Mouse (Mus musculus): ENCODE data around the gene Hist1h2ac. TPM values are rescaled to one million over a fixed set of nuclear protein-coding genes. Genes with fewer than 3 reads are reported as not detected.
A peak's percentile ranks its signal among the peaks of the same experiment; 100 is the strongest.

Hist1h2ac gene
- polyA plus RNA-seq, 1 experiment from 2014 or later = 0.91 TPM

DNA sequence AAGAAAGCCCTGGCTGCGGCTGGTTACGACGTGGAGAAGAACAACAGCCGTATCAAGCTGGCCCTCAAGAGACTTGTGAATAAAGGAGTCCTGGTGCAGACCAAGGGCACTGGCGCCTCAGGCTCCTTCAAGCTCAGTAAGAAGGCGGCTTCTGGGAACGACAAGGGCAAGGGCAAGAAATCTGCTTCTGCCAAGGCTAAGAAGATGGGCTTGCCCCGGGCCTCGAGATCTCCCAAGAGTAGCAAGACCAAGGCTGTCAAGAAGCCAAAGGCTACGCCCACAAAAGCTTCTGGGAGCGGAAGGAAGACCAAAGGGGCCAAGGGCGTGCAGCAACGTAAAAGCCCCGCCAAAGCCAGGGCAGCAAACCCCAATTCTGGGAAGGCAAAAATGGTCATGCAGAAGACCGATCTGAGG, 12.3 kb upstream of the Hist1h2ac start:
- 0 out of 2 replicates have a peak, but pooled peaks cover 6% of the 10 kb centered on the region for H3K4me1 ChIP-seq (ENCODE audit: control insufficient read depth, insufficient read depth, low read length)
- H3K27me3 ChIP-seq (replicated peaks; ENCODE audit: control insufficient read depth, insufficient read depth, low read length) = no peaks in the 10 kb centered on the region
- no peak overlapping the region for H3K9ac ChIP-seq (ENCODE audit: low read length)
- no peak overlapping the region for H3K4me3 ChIP-seq (ENCODE audit: low read depth, low read length)
- H3K9me3 ChIP-seq (replicated peaks; ENCODE audit: control insufficient read depth, low read length) = no peaks in the 10 kb centered on the region
- H3K4me2 ChIP-seq (ENCODE audit: low read length) = no peak overlapping the region
- no peaks in the 10 kb centered on the region for H3K36me3 ChIP-seq (ENCODE audit: control insufficient read depth, insufficient read depth, low read length)
- no peak for ATAC-seq
- H3K27ac ChIP-seq (ENCODE audit: low read depth, low read length) = no peak overlapping the region
- DNase-seq (ENCODE audit: low spot score) = no peak
- WGBS = 74% methylated on average over 15 of the region's 15 CpGs

DNA sequence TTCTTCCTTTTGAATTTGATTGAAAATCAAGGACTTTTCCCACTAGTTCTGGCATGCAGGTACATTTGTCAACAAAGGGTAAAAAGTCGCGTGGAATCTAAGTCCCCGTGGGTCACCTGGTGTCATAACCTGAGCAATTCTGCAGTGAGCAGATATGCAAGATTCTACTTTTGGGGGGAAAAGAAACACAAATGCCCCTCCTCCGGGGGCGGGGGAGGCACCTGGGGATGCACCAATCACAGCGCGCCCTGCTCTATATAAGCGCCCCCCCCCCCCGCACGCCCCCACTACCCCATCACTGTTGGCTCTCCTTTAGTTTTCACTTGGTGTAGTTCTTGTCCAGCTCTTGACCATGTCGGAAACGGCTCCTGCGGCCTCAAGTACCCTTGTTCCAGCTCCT, 11.8 kb upstream of the Hist1h2ac start, which contains the start of gene Hist1h1t:
Gene Hist1h1t, plus strand, starts transcription at position 301 of the 400 bp plus-strand sequence.
- WGBS = 64% methylated on average over 13 of the region's 13 CpGs
- no peaks in the 10 kb centered on the region for H3K9me3 ChIP-seq (replicated peaks; ENCODE audit: control insufficient read depth, low read length)
- no peak within 1 kb of the TSS for H3K4me2 ChIP-seq (ENCODE audit: low read length)
- 0 out of 2 replicates have a peak, but pooled peaks cover 6% of the 10 kb centered on the region for H3K4me1 ChIP-seq (ENCODE audit: control insufficient read depth, insufficient read depth, low read length)
- no peak within 1 kb of the TSS for H3K4me3 ChIP-seq (ENCODE audit: low read depth, low read length)
- H3K36me3 ChIP-seq (ENCODE audit: control insufficient read depth, insufficient read depth, low read length) = no peaks in the 10 kb centered on the region
- DNase-seq (ENCODE audit: low spot score) (no peak), ATAC-seq (no peak)
- no peak within 1 kb of the TSS for H3K9ac ChIP-seq (ENCODE audit: low read length)
- no peak within 1 kb of the TSS for H3K27ac ChIP-seq (ENCODE audit: low read depth, low read length)
- no peaks in the 10 kb centered on the region for H3K27me3 ChIP-seq (replicated peaks; ENCODE audit: control insufficient read depth, insufficient read depth, low read length)

DNA sequence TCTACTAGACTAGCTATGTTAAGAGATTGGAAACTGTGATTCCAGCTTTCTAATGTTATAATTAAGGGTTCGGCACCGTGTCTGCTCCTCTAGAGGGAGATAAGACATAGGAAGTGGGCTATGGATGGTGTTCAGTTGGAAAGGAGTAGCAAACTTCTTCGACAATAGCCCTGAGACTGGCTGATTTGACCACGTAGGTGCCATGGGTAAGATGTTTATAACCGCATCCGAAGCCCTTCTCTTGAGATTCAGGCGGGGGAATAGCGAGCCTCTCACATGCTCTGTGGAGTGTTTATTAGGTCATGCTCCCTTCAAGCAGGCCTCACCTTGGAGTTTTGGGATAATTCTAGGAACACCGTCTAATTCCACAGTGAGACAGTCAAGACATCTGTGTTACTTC, 11.2 kb upstream of the Hist1h2ac start:
- Histone ChIP-seq H3K9ac (ENCODE audit: low read length) (no peak overlapping the region), H3K4me1 (ENCODE audit: control insufficient read depth, insufficient read depth, low read length) (0 out of 2 replicates have a peak, but pooled peaks cover 6% of the 10 kb centered on the region), H3K27ac (ENCODE audit: low read depth, low read length) (no peak overlapping the region), H3K36me3 (ENCODE audit: control insufficient read depth, insufficient read depth, low read length) (no peaks in the 10 kb centered on the region), H3K4me2 (ENCODE audit: low read length) (no peak overlapping the region), H3K4me3 (ENCODE audit: low read depth, low read length) (no peak overlapping the region), H3K9me3 (replicated peaks; ENCODE audit: control insufficient read depth, low read length) (no peaks in the 10 kb centered on the region), H3K27me3 (replicated peaks; ENCODE audit: control insufficient read depth, insufficient read depth, low read length) (no peaks in the 10 kb centered on the region)
- WGBS = 93% methylated on average over 9 of the region's 9 CpGs
- DNase-seq (ENCODE audit: low spot score) = no peak
- ATAC-seq = no peak

DNA sequence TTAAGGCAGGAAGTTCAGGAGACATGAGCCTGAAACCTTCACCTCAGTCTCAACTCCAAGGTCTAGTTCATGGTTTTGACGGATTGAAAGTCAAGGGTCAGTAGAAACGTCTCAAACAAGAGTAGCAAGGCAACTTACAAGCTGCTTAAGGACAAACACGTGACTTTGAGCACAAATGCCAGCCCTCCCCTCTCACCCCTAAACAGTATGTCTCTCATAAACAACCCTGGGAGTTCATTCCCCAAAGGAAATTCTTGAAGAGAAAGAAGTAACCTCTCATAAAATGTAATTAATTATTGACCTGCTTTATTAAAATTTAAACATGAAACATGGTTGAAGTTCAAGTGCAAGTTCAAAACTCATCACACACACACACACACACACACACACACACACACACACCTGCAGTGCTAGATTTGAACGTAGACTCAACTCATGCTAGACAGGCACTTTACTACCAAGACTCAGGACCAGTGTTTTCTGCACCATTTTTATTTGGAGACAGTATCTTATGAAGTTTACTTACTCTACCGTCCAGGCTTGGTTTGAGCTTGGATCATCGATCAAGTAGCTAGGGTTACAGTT, 10.2 kb upstream of the Hist1h2ac start:
- Histone ChIP-seq H3K9me3 (replicated peaks; ENCODE audit: control insufficient read depth, low read length) (no peaks in the 10 kb centered on the region), H3K4me1 (ENCODE audit: control insufficient read depth, insufficient read depth, low read length) (0 out of 2 replicates have a peak, but pooled peaks cover 5% of the 10 kb centered on the region), H3K4me2 (ENCODE audit: low read length) (no peak overlapping the region), H3K27me3 (replicated peaks; ENCODE audit: control insufficient read depth, insufficient read depth, low read length) (no peaks in the 10 kb centered on the region), H3K4me3 (ENCODE audit: low read depth, low read length) (no peak overlapping the region), H3K27ac (ENCODE audit: low read depth, low read length) (no peak overlapping the region), H3K9ac (ENCODE audit: low read length) (no peak overlapping the region), H3K36me3 (ENCODE audit: control insufficient read depth, insufficient read depth, low read length) (no peaks in the 10 kb centered on the region)
- WGBS = 86% methylated on average over 6 of the region's 6 CpGs
- DNase-seq (ENCODE audit: low spot score) = no peak
- ATAC-seq = no peak

DNA sequence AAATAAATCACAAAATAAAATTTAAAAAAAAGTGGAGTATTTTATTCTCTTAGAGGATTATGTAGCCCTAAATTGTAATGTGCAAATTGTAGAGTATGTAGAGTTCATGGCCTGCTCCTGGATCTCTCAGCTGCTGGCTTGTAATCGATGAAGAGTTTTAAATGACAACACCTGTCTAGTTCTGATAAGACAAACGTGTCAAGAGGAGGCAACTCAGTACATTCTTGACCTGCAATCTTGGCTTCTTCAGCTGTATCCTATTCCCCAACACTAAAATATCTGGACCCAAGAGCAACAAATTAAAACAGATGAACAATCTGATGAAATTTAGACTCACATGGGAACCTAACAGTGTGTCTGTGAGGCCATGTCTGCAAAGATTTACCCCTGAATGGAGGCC, 5.7 kb upstream of the Hist1h2ac start:
- H3K4me2 ChIP-seq (ENCODE audit: low read length) = no peak overlapping the region
- no peak overlapping the region for H3K4me3 ChIP-seq (ENCODE audit: low read depth, low read length)
- H3K27me3 ChIP-seq (replicated peaks; ENCODE audit: control insufficient read depth, insufficient read depth, low read length) = no peaks in the 10 kb centered on the region
- H3K36me3 ChIP-seq (ENCODE audit: control insufficient read depth, insufficient read depth, low read length) = no peaks in the 10 kb centered on the region
- no peaks in the 10 kb centered on the region for H3K9me3 ChIP-seq (replicated peaks; ENCODE audit: control insufficient read depth, low read length)
- no peak overlapping the region for H3K27ac ChIP-seq (ENCODE audit: low read depth, low read length)
- H3K4me1 ChIP-seq (ENCODE audit: control insufficient read depth, insufficient read depth, low read length) = peaks cover 6% of the 10 kb centered on the region; the same call in 1 of the 2 replicates
- 84% methylated on average over 2 of the region's 2 CpGs for WGBS
- ATAC-seq (no peak), DNase-seq (ENCODE audit: low spot score) (no peak)
- H3K9ac ChIP-seq (ENCODE audit: low read length) = no peak overlapping the region

DNA sequence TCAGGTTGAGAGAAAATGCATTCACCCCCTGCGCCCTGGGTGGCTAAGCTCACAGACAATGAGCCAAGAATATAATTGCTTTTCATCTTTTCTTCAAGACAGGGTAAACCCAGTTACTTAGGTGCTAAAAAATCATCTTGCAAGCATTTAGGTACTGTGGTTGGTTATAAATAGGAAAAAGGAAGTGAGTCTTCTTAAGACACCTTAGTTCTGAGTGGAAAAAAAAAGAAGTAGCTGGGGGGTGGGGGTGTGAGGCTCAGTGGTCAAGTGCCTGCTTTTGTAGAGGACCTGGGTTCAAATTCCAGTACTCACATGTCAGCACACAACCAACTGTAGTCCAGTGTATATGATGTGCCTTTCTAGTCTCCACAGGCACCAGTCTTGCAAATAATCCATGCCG, 5.2 kb upstream of the Hist1h2ac start:
- no peaks in the 10 kb centered on the region for H3K9me3 ChIP-seq (replicated peaks; ENCODE audit: control insufficient read depth, low read length)
- no peak overlapping the region for H3K27ac ChIP-seq (ENCODE audit: low read depth, low read length)
- no peak overlapping the region for H3K9ac ChIP-seq (ENCODE audit: low read length)
- H3K4me3 ChIP-seq (ENCODE audit: low read depth, low read length) = no peak overlapping the region
- H3K4me1 ChIP-seq (ENCODE audit: control insufficient read depth, insufficient read depth, low read length) = peaks cover 6% of the 10 kb centered on the region; the same call in 1 of the 2 replicates
- 83% methylated on average over 2 of the region's 2 CpGs for WGBS
- H3K36me3 ChIP-seq (ENCODE audit: control insufficient read depth, insufficient read depth, low read length) = no peaks in the 10 kb centered on the region
- H3K4me2 ChIP-seq (ENCODE audit: low read length) = no peak overlapping the region
- DNase-seq (ENCODE audit: low spot score) (no peak), ATAC-seq (no peak)
- H3K27me3 ChIP-seq (replicated peaks; ENCODE audit: control insufficient read depth, insufficient read depth, low read length) = no peaks in the 10 kb centered on the region

DNA sequence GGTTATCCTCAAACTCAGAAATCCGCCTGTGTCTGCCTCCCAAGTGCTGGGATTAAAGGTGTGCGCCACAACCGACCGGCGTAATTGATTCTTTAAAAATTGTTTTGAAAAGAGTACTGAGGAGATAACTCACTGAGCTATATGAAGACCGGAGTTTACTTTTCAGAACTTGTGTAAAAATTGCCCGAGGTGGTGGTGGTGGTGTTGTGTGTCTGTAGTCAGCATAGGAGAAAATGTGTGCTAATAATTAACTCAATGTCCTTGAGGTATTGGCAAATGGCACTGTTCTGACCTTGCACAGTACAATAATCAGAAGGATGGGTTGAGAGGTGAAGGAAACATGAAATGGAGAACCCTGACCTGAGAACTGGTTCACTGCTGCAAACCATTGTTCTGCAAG, 4.2 kb upstream of the Hist1h2ac start:
- no peaks in the 10 kb centered on the region for H3K9me3 ChIP-seq (replicated peaks; ENCODE audit: control insufficient read depth, low read length)
- 95% methylated on average over 7 of the region's 7 CpGs for WGBS
- ATAC-seq = no peak
- no peaks in the 10 kb centered on the region for H3K27me3 ChIP-seq (replicated peaks; ENCODE audit: control insufficient read depth, insufficient read depth, low read length)
- H3K9ac ChIP-seq (ENCODE audit: low read length) = no peak overlapping the region
- H3K4me3 ChIP-seq (ENCODE audit: low read depth, low read length) = no peak overlapping the region
- DNase-seq (ENCODE audit: low spot score) = no peak
- no peak overlapping the region for H3K27ac ChIP-seq (ENCODE audit: low read depth, low read length)
- no peaks in the 10 kb centered on the region for H3K36me3 ChIP-seq (ENCODE audit: control insufficient read depth, insufficient read depth, low read length)
- H3K4me2 ChIP-seq (ENCODE audit: low read length) = no peak overlapping the region
- peaks cover 8% of the 10 kb centered on the region; the same call in 1 of the 2 replicates for H3K4me1 ChIP-seq (ENCODE audit: control insufficient read depth, insufficient read depth, low read length)

DNA sequence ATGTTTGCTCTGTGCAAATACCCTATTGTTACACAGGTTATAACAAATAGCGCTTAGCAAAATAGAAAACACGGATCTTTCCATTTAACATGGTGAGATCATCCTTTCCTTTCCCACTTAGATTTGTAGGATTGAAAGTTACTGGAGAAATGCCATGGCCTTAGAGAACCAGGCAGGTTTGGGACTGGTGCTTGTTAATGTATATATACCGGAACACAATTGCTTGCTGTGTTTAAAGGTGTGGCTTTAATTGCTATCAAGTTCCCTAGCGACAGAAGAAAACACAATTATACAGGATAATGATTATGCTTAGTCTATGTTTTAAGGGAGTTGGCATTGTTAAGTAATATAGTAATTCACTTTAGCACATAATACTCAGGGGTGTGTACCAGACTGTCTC, 3.4 kb upstream of the Hist1h2ac start:
- H3K27ac ChIP-seq (ENCODE audit: low read depth, low read length) = no peak overlapping the region
- H3K4me3 ChIP-seq (ENCODE audit: low read depth, low read length) = no peak overlapping the region
- H3K4me2 ChIP-seq (ENCODE audit: low read length) = no peak overlapping the region
- 74% methylated on average over 4 of the region's 4 CpGs for WGBS
- H3K9ac ChIP-seq (ENCODE audit: low read length) = no peak overlapping the region
- peaks cover 11% of the 10 kb centered on the region; the same call in 1 of the 2 replicates for H3K4me1 ChIP-seq (ENCODE audit: control insufficient read depth, insufficient read depth, low read length)
- H3K9me3 ChIP-seq (replicated peaks; ENCODE audit: control insufficient read depth, low read length) = no peaks in the 10 kb centered on the region
- ATAC-seq (no peak), DNase-seq (ENCODE audit: low spot score) (no peak)
- H3K27me3 ChIP-seq (replicated peaks; ENCODE audit: control insufficient read depth, insufficient read depth, low read length) = no peaks in the 10 kb centered on the region
- no peaks in the 10 kb centered on the region for H3K36me3 ChIP-seq (ENCODE audit: control insufficient read depth, insufficient read depth, low read length)

DNA sequence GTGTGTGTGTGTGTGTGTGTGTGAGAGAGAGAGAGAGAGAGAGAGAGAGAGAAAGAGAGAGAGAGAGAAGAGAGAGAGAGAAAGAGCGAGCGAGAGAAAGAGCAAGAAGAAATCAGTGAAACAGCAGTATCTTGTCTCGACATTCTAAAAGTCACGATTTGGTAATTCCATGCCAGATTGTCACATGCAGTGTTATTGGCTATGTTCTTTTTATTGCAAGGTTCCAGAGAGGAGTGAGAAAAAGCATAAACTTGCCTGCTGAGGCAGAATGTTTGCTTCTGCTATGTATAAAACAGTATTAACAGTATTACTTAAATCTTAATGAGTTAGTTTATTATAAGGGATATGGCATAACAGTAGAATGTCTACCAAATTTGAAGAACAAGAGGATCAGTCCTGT, 2.2 kb upstream of the Hist1h2ac start:
- peak overlapping the region; percentile 42 for H3K4me3 ChIP-seq (ENCODE audit: low read depth, low read length)
- DNase-seq (ENCODE audit: low spot score) (peak; percentile 36), ATAC-seq (no peak)
- peak overlapping the region; percentile 93 for H3K27ac ChIP-seq (ENCODE audit: low read depth, low read length)
- WGBS = 29% methylated on average over 4 of the region's 4 CpGs
- no peaks in the 10 kb centered on the region for H3K36me3 ChIP-seq (ENCODE audit: control insufficient read depth, insufficient read depth, low read length)
- H3K9me3 ChIP-seq (replicated peaks; ENCODE audit: control insufficient read depth, low read length) = no peaks in the 10 kb centered on the region
- H3K27me3 ChIP-seq (replicated peaks; ENCODE audit: control insufficient read depth, insufficient read depth, low read length) = no peaks in the 10 kb centered on the region
- peak overlapping the region; percentile 66 for H3K9ac ChIP-seq (ENCODE audit: low read length)
- peak overlapping the region; percentile 54 for H3K4me2 ChIP-seq (ENCODE audit: low read length)
- H3K4me1 ChIP-seq (ENCODE audit: control insufficient read depth, insufficient read depth, low read length) = peaks cover 11% of the 10 kb centered on the region; the same call in 1 of the 2 replicates
